Mouse (Mus musculus): ENCODE measurements at regions not wholly inside any gene's neighbourhood (a gene's known extent, or its start where the extent isn't known, plus 50 kb on each side); places are given as distances from the start of the nearest gene placed in this dataset.

GRCm38 (mm10) chr12:107362120-107362519 is 126.3 kb upstream of the 3110018I06Rik start:
- WGBS = 54% methylated on average over 10 of the region's 10 CpGs
- no peak for DNase-seq (ENCODE audit: low read depth, low spot score)

DNA sequence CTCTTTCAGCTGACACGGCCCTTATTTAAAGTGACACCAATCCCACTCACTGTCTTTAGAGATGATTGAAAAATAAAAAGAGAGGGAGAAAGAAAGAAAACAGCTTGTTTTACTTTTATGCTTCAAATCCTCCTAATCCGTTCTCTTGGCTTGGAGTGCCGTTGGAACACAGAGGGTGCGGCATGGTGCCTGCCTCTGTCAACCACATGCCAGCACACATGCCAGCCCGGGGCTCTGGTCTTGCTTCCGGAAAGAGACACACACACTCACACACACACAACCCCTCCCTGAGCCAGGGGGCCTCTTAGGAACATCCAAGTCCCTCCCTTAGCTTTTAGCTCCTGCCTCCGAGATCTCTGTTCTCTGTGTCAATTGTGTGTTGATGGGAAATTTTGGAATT is 116.2 kb upstream of the 3110018I06Rik start:
- WGBS = 77% methylated on average over 7 of the region's 7 CpGs
- no peak for DNase-seq (ENCODE audit: low read depth, low spot score)

DNA sequence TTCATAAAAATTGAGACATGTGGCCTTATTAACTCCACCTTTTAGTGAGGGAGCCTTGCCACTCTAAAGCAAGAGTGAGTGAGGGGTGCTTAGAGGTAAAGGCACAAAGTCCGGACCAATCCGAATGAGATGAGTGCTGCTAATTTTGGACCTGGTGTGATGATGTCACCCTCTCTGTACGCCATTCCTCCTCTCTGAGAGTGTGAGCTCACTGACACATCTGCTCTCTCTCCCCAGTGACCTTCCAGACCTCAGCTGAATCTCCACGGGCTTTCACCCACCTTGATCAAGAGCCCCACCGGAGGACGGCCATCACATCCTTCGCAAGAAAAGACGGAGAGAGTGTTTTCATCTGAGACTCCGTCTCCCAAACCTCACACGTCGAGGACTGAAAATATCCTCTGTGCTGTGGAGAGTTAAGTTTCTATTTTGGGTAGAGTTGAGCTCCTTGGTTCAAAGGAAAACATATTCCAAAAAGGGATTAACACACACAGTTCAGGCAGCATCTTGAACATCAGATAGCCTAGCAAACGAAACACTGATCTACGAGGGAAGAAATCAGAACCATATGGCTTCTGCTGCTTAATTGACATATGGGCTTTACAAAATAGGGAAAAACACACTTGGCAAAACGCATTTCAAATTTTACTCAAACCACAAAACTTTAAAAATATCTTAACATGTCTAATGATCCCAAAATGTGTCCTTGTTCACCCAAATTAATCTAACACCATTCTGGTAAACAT is 96.2 kb upstream of the 3110018I06Rik start:
- DNase-seq (ENCODE audit: low read depth, low spot score) = no peak
- WGBS = 77% methylated on average over 14 of the region's 14 CpGs

DNA sequence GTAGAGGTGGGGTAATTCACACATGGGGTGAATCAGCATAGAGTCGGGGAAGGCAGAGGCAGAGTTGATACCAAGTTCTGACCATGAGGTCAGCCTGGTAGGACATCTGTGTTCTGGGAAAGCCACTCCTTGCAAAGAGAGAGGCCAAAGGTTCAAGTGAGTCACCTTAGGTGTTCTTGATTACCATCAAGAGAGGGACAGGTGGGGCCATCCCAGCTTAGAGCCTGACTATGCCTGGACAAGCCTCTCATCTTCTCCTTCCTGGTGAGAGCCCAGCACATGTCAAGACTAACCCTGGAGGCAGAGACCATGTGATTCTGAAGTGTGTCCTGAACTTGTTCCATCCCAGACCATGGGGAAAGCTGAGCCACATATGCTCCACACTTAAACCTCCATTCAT is 94.0 kb upstream of the 3110018I06Rik start:
- peak; percentile 4 for DNase-seq (ENCODE audit: low read depth, low spot score)
- WGBS = 32% methylated on average over 1 of the region's 1 CpGs

- 83% methylated on average over 10 of the region's 10 CpGs for WGBS
- DNase-seq (ENCODE audit: low read depth, low spot score) = no peak
Measured at GRCm38 (mm10) chr12:107404821-107405220, 83.6 kb upstream of the 3110018I06Rik start.

DNA sequence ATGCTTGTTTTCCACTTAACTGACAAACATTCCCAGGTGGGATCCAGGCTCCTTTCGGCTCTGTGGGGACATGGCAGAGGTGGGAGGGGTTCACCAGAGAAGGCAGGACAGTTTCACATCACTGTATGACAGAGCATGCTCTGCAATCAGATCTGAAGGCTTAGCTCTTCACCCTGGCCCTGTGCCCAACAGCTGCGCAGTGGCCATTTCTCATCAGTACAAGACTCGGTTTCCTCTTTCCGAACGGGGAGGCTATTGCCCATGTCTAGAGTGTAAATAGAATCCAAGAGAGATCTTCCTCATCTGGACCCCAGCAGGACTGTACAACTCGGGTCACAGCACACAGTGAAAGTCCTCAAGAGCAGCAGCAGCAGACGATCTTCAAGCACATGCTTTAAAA is 64.5 kb upstream of the 3110018I06Rik start:
- WGBS = 63% methylated on average over 7 of the region's 7 CpGs
- DNase-seq (ENCODE audit: low read depth, low spot score) = no peak

DNA sequence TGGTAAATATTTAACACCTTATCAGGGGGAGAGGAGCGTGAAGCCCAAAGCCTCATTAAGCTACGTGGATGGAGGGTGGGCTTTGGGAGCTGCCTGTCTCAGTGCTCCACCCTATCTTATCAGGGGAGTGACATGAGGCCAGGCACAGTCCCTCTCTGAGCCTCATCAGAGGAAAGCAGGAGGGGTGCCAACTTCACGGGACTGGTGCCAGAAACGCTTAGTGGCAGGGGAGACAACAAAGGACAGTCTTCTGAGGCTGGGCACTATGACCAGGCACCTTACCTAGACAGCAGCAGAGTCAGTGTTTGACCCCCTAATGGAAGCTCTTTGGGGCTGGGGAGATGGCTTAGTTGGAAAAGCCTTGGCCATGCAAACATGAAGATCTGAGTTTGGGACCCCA is 49.9 kb upstream of the 3110018I06Rik start:
- 33% methylated on average over 4 of the region's 4 CpGs for WGBS
- no peak for DNase-seq (ENCODE audit: low read depth, low spot score)

Measured in large intestine, adult 2 months (tissue).